Mouse (Mus musculus) spleen, adult 12 weeks (tissue): ENCODE data around the gene Alkbh1.
A peak's percentile ranks its signal among the peaks of the same experiment; 100 is the strongest.

Experiments used
- DNase-seq: peaks from one replicate; pipeline ENCODE4 v3.0.0; 2022; ENCODE audit warnings: low spot score

Alkbh1 gene

GRCm38 (mm10) chr12:87418921-87419320 is 24.9 kb downstream of the Alkbh1 start:
- DNase-seq = no peak

DNA sequence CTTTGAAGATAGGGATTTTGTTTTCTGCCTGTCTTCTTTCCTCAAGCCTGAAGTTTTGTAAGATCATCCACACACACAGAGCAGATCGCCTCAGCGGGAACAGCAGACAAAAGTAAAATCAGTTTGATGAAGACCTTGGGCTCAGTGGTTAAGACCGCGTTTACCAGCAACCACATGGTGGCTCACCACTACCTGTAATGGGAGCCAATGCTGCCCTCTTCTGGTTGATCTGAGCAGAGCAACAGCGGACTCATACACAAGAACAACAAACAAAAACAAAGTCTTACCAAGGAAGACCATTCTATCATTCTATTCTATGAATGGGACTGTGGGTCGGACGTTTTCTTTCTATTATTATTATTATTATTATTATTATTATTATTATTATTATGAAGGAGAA is 27.1 kb downstream of the Alkbh1 start:
- peak; percentile 29 for DNase-seq

- DNase-seq = no peak
These were observed 28.5 kb downstream of the Alkbh1 start for GRCm38 (mm10) chr12:87415358-87415757.

DNA sequence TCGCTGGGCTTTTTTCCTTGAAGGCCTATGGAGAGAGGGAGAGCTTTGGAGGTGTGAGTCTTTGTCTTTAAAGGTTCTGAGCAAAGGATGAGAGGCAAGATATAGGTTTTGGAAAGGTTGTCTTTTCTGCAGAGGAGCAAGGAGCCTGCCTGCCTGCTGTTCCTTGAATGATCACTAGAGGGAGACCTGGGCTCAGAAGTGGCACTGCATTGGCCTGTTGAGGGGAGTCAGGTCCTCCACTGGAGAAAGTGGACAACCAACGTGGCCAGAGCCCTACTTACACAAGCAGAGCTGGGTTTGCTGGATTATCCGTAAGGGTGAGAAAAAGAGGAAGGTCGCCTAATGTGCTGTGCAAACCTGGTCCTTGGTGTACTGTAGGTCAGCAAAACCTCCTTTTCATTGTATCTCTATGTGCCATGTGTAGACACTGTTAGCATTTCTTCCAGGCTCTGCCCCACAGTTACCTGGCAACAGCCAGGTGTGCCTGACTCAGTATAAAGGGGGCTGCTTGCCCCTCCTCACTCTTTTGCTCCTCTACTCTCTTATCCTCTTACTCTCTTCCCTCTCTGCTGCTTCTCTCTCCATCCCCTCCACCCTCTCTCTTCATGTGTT is 30.5 kb downstream of the Alkbh1 start:
- peak; percentile 41 for DNase-seq

DNA sequence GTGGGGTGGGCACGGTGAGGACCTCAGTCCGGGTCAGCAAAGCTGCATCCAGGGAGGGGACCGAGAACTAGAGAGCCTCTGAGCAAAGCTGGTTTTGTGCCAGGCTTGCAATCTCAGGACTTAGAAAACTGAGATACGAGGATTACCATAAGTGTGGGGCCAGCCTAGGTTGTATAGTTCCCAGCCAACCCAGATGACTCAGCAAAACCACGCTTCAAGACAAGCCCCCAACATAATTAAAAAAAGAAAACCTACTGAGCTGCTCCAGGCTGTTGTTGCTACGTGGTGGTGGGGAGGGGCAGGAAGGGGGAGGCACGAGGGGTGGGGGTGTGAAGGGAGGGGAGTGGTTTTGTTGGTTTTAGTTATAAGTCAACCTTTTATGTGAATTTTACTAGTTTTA is 32.8 kb downstream of the Alkbh1 start:
- DNase-seq = no peak

- no peak for DNase-seq
These were observed 34.7 kb downstream of the Alkbh1 start for GRCm38 (mm10) chr12:87409123-87409522.

DNA sequence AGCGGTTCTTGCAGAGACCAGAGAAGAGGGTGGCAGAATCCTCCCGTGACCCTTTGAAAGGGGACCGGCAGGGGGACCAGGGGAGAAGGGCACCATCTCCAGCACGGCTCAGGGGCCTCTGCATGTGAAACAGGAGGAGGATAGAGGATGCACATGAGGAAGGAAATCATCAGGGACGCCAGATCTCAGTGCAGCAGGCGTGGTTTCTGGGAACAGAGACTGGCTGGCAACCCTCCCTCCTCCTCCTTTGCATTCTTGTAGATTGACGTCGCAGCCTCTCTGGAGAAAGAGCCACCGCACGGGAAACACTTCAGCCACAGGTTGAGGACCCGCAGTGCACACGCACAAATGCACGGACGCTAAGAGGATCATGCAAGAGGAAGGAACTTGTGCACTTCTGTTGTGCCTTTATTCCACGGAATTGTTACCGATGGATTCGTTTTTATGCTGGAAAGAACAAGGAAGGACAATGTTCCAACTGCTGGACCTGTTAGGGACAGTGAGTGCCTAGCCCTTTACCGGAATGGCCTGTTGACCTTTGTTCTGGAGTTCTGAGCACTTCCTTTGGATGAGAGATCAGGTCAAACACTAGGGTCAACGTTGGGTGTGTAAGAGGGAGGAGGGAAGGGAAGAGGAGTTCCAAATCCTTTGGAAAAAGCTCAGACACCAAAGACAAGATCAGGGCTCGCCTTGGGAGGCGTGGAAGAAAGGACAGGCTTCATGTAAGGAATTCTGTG is 35.8 kb downstream of the Alkbh1 start:
- DNase-seq = no peak

DNA sequence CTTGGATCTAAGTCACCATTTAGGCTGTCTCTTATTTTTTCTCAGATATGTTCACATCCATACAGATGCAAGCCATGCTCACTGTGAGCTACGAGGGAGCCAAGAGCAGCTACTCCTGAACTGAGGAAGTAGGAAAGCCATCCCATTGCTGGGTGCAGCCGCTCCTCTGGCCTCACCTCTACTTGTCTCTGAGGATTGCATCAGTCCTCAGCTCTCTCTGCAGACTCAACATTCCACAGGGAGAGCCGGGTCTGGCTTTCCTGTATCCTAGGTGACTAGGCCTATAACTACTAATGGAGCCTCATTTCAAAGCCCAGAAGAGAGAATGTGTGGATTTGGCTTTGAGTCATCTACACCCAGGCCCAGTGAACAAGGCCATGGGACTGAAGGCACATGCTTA is 38.1 kb downstream of the Alkbh1 start:
- no peak for DNase-seq

DNA sequence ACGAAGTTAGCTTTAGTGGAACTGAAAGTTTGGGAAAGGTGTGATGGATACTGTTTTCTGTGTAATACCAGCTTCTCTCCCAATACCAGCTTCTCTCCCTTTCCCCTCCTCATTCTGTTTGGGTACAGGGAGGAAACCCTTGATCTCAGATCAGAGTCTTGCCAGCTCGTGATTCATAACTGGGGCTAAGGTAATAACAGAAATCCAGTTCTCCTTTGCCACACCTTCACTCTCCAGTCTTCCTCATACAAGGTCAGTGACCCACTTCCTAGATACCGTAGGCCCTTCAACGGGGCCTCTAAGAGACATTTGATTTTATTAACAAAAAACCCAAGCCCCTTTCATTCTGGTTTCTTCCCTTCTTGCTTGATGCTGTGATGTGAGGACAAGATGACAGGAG is 38.7 kb downstream of the Alkbh1 start:
- DNase-seq = no peak

GRCm38 (mm10) chr12:87401883-87402282 is 41.9 kb downstream of the Alkbh1 start:
- no peak for DNase-seq

DNA sequence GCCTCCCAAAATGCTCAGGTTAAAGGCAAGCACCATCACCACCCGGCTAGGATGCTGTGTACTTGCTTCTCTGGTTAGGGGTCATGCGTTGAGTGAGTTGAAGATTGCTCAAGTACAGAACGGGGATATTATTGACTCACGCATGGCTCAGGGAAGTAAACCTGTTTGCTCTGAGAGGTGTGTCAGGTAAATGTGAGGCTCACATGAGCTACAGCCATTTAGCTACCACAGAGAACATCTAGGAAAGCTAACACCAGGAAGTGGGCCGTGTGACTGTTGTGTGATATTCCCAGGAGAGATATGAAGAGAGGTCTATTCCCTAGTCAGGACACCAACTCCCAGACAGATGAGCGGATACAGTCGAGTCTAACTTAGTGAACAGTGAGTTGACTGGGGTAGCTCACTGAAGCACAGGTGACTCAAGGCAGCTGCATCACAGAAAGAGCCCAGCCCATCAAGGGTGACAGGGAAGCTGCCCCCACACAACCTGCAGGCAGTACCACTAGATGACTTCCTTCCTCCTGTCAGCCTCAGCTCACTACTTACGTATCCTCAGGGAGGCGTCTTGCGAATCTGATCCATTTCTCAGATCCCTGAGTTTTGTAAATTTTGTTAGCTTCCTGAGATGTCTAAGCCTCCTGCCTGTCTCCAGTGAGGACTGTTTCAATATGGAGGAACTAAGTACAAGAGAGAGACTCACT is 44.5 kb downstream of the Alkbh1 start:
- no peak for DNase-seq

DNA sequence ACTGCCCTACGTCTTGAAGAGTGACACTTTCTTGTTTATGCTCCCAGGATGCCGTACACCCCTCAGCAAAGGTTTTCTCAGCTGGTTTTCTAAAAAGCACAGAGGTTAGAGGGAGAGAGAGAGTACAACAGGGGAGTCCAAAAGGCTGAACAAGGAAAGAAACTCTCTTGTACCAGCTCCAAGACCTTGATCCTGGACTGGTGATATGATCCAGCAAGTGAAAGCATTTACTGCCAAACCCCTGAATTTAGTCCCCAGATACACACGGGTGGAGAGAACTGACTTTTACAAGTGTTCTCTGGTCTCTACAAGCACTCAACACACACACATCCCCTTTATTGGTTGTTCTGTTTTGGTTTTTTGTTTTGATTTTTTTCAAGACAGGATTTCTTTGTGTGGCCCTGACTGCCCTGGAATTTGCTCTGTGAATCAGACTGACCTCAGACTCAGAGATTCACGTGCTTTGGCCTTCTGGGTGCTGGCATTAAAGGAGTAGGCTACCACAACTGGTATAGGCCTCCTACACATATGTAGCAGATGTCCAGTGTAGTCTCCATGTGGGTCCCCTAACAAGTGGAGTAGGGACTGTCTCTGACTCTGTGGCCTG is 45.9 kb downstream of the Alkbh1 start:
- no peak for DNase-seq

GRCm38 (mm10) chr12:87397126-87397525 is 46.7 kb downstream of the Alkbh1 start:
- no peak for DNase-seq

- DNase-seq = no peak
These were observed 49.5 kb downstream of the Alkbh1 start for GRCm38 (mm10) chr12:87394316-87394715.

DNA sequence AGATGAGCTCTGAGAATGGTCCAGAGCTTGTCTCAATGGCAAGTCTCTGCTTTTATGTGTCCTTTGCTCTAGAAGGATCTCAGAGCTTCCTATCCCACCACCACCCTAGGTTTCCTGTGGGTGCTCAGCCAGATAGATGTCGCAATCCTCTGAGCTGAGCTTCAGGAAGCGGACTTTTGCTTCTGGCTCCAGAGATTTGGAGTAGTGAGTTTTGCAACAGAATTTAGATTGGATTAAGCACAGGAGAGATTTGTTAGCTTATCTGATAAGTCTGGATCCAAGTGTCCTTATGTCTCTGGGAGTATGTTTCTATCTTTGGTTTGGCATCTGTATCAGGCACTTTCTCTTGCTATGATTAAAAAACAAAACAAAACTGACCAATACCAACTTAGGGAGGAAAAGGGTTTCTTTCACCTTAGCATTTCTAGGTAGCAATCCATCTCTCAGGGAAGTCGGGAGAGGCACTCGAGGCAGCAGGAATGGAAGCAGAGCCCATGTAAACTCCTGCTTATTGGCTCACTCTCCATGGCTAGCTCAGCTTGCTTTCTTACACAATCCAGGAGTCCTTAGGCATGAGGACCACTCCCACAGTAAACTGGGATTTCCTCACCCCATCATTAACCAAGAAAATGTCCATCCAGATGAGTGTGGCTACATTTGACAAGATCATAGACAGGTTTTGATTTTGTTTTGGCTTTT is 50.2 kb downstream of the Alkbh1 start:
- no peak for DNase-seq

GRCm38 (mm10) chr12:87391355-87391754 is 52.5 kb downstream of the Alkbh1 start:
- DNase-seq = no peak

GRCm38 (mm10) chr12:87389231-87389630 is 54.6 kb downstream of the Alkbh1 start:
- no peak for DNase-seq

DNA sequence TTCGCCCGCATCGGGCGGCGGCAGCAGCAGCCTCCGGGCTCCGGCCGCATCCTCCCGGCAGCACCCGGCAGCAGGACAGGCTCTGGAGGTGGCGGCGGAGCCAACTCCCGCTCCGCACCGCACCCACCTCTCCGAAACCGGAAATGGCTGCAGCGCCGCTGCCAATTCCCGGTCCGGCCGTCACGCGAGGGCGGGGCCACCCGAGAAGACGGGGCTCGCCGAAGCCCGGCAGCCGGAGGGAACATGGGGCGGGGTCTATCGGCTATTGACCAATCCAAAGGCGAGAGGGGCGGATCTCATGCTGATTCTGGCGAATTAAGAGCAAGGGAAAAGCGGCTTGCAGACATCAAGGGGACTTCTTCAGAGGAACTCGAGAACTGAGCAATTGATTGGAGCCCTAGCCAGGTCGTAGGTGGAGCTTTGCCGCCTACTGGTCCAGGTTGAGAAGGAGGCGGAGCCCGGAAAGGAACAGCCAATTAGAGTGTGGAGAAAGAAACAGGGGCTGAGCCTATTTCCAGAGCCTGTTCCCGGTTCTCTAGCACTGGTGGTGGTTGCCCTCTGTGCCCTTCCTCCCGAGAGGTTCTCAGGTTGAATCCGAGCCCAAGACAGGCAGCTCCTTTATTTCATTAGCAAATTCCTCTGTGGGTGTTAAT is 55.6 kb downstream of the Alkbh1 start, which contains the start of gene Sptlc2:
Gene Sptlc2 (minus strand): TSS at position 234 of the 653 bp plus-strand sequence.
- peak; percentile 99 for DNase-seq

DNA sequence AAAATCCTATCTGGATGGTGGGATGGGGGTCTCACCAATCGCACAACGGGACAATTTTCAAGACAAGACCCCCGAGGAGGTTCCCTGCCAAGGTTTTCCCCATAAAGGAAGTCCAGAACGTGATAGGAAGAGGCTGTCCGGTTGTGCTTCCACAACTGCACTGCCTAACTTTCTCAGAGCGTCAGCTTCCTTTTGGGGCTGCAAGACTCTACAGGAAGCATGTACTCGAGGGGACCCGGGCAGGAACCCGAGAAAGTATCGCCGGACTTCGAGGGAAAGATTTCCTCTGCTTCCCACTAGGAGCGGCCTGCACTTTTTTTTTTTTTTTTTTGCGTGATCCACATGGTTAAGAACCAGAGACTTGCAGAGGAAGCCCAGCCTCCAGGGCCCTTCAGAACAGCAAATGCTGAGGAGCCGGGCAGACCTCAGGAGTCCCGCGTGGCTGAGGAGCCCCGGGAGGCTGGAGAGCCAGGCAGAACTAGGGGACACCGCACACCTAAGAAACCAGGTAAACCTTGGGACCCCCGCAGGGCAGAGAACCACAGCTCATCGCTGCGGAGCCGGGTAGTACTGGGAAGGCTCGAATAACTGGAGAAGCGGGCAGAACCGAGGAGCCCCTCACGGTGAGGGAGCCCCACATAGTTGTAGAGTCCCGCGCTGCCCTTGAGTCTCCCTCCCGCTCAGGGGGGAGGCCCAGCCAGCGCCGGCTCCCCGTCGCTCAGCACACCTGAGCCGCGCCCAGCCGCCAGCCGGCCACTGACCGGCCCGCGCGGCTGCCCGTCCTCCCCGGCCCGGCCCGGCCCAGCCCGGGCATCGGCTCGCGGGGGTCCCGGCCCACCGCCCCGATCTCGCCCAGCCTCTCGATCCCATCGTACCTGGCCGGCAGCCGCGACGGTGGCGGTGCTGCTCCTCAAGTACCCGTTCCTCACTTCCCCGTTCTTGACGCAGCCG is 56.4 kb downstream of the Alkbh1 start:
- peak; percentile 7 for DNase-seq

- DNase-seq = no peak
These were observed 58.8 kb downstream of the Alkbh1 start for GRCm38 (mm10) chr12:87385051-87385450.

- DNase-seq = no peak
These were observed 62.5 kb downstream of the Alkbh1 start for GRCm38 (mm10) chr12:87381380-87381682.
